Mouse (Mus musculus) B cell, adult 2 months (primary cell): Measurements from ENCODE around the gene Adcy1.
A peak's percentile ranks its signal among the peaks of the same experiment; 100 is the strongest.
"Not testable (repeated sequence)": the region's sequence is repeated elsewhere in the genome, so short reads cannot be mapped to it uniquely, and the experiment has no call there.

ENCODE experiments used
- DNase-seq, 2 experiments: peaks; one replicate each; pipeline ENCODE4 v3.0.0; 2022

Gene Adcy1

DNA sequence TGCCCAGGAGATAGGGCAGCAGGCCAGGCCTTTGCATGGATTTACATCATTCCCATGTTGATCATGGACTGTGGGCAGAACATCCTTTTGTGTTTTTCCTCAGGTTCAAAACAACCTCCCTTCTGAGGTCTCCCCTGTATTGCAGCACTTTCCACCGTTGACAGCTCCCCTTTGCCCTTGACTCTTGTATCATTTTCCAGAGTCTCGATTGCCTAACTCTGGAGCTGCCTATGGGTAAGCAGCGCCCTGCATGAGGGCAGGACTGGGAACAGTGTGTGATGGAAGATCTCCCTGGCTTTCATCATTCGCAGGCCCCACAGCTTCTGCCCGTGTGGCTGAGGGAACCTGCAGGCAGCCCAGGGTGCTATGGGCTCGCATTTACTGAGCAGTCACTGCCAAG is 129.4 kb downstream of the Adcy1 start:
- DNase-seq, result no peak

DNA sequence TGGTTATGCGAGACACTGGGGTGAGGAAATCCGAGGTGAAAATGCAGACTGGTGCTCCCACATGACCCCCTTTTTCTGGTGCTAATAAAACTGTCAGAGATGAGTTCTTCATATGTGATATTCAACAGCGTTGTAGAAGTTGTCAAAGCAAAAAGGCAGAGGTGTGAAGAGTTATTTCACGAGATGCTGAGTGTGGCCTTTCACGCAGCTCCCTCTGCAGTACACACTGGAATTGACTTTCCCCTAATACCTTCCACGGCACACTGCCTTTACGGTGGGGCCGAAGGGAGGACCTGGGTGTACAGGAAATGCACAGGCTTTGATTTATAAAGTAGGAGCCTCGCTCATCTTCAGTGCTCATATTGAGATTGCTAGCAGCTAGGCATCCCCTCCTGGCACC is 129.8 kb downstream of the Adcy1 start:
- DNase-seq, result no peak

DNA sequence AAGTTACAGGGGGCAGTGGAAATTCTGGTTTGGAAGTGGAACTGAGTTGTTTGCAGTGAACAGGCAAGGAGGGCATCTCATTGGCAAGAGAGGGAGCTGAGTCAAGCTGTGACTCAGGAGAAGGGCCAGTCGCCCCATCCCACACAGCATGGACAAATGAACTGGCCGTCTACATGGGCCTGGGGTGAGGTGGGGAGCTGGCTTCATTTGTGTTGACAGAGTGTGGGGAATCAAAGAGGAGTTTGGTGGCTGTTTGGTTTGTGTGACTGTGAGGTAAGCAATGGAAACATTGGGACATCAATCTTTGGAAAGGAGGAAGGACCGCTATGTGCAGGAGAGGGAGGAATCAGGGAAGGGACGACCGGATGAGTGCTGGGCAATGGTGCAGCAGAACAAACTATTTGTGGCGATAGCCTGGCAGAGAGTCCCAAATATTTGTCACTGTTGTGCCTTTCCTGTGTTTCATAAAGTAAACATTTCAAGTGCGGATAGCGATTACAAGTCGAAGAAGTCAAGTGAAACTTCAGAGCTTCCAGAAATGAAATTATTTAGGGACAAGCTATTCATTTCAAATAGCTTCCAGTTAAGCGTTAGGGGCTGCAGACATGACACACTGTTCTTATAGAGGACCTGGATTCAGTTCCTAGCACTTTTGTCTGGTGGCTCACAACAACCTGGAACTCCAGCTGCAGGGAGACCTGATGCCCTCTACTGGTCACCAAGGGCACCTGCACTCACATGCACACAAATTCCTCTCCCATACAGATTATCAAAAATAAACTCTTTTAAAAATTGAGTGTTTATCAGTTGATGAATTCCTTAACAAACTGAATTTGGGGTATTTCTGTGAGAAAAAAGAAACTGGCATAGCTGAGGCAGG is 131.4 kb downstream of the Adcy1 start:
- no peak for DNase-seq

DNA sequence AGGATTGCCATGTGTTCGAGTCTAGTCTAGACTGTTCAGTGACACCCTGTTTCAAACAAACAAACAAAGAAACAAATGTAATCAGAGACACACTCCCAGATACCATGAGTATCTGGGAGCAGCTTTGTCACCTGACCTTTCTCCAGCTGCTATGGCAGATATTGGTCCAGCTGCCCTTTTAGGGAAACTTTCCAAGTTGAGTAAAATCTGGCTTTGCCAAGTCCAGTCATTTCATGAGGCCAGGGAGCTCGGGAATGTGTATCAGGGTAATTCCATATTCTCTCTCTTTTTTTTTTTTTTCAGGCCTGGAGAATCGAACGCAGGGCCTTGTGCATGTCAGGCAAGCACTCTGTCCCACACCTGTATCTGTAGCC is 132.0 kb downstream of the Adcy1 start:
- DNase-seq, result no peak

DNA sequence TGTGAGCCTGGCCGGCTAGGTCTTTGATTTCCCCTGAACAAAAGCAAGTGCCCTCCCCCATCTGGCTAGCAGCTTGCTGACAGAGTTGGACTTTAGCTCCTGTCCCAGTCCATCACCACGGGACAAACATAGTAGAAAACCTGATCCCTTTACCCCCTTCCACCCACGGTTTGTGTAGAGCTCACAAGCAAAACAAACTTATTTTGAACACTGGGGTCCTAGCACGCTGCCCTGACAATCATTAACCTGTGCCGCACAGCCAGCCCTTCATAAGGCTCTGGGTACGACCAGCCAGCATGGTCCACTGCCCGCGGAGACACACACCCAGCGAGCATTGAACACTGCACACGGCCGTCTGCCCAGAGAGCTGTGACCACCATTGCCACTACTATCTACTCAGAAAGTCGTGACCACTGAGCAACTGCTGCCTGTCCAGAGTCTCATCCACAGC is 134.2 kb downstream of the Adcy1 start, which contains the start of gene Igfbp1:
Igfbp1 (plus strand) TSS at position 292 of the 451 bp plus-strand sequence.
- DNase-seq, result no peak

DNA sequence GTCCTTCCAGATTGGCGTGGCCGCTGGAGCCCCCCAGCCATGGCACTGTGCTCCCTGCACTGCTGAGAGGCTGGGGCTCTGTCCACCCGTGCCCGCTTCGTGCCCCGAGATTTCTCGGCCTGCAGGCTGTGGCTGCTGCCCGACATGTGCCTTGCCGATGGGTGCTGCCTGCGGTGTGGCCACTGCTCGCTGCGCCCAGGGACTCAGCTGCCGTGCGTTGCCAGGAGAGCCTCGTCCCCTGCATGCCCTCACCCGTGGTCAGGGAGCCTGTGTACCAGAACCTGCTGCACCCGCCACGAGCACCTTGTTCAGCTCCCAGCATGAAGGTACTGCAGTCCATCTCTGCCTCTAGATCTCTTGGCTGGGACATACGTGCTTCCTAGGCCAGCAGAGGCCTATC is 134.7 kb downstream of the Adcy1 start:
- DNase-seq, result no peak

DNA sequence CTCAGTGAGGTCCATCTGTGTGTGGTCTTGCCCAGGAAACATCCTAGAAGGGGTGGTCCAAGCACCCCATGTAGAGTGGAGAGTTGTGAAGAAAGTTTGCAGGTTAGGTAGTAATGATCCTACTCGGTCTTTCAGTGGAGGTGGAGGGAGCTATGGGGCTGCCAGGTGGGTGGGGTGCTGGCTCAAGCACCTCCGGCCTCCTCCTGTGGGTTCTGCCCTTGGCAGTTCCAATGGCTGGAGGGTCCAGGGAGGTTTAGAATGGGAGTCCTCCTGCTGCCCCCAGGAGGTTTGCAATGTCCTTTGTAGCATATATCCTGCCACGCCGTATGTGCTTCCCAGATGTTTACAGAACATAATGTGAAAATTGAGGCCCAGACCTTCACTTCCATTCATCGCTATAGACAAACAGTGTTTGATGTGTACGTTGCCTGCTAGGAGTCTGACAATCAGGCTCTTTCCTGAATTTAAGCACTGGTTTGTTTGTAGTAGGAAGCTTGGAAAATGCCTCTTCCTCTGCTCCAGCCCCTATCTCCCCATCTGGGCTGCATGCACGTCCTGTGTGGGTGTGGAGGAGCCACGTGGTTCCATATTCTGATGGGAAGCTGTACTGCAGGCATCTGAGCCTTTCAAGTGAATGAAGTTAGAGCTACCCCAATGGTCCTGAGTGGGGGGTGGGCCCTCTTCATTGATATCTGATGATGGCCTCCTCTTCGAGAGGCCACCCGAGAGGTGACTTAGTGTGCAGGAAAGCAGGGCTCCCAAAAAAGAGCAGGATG is 135.4 kb downstream of the Adcy1 start:
- no peak for DNase-seq

DNA sequence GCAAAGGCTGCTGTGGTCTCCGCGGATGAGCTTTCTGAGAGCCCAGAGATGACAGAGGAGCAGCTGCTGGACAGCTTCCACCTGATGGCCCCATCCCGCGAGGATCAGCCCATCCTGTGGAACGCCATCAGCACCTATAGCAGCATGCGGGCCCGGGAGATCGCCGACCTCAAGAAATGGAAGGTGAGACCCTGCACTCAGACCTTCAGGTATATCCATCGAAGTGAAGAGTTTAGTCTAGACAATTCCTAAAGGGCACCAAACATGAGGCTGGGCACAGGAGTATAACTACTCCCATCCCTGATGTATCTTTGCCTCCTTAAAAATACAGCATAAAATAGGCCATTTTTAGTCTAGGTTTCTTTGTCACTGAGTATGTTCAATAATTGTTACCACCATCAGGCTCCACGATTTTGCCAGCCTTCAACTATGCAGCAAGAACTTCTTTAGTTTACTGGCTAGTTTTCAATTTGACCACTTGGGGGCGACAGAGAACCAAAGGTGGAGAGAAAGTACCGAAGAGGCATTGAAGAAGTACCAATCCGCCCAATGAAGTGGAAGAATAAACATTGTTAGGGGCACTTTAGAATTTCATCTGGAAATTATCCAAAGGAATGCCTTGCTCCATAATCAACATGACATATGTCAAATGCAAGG is 136.6 kb downstream of the Adcy1 start:
- peak; percentile 7 to 15 for DNase-seq

DNA sequence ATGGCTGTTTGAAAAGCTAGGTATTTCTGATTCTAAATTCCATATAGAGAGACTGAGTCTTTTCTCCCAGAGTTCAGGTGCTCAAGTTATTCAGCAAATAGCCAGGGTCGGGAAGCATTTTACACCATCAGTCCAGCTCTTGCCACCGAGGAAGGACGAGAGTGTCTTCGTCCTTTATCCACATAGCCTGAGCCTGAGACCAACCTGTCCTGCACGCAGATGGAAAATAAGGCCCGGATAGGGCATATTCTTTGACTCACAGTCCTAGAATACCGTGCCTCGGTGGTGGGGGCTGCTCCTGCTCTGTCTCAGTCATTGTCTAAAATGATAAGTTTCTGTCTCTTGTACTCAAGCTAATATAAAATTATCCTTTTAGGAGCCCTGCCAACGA is 137.1 kb downstream of the Adcy1 start:
- no peak for DNase-seq

DNA sequence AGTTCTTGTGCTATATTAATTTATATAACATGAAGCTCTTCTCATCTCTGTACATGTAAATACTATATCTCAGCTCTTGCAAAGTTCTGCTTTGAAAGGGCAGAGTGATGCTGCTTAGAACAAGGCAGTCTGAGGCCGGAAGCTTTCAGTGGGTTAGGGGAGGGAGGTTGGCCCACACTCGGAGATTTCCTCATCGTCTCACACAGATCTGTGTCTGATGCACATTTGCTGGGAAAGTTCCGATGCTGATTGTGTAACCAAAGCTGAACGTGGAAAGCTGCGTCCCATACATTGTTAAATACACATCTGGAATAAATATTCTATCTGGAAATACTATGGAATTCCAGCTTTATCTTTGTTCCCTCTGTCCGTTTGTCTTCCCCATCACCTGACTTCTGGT is 138.9 kb downstream of the Adcy1 start:
- DNase-seq, result no peak

DNA sequence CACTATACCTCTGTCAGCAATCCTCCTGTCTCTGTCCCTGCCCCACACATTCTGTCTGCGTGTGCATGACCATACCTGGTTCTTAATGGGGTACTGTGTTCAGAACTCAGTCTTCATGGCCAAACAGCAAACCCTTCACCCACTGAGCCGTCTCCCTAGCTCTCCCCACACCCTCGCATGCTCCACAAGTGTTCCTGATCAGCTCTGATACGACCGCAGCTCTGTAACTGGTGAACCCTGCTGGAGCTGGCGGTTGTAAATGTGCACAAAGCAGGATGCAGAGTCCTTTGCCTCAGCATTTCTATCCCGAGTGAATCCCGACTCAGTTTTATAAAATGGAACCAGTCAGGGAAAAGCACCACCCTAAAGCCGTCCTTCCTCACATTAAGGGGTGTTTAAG is 140.6 kb downstream of the Adcy1 start:
- no peak for DNase-seq

DNA sequence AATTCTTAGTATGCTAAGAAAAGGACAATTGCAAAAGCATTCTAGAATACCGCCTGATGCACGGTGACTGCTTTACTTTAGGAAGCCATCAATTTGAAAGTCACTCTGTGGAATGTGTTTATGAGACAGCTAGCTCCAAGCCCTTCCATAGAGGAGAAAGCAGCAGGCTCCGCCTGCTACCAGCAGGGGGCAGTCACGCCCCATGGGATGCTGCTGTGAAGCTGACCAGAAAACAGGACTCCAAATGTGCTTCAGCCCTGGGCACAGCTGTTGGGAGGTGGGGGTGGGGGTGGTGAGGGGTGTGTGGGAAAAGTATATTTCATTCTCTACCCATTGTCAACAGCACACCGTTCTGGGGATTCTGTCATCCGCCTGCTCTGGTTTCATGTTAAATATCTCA is 147.1 kb downstream of the Adcy1 start:
- peak in 1 of 2 experiments; percentile 4 for DNase-seq

DNA sequence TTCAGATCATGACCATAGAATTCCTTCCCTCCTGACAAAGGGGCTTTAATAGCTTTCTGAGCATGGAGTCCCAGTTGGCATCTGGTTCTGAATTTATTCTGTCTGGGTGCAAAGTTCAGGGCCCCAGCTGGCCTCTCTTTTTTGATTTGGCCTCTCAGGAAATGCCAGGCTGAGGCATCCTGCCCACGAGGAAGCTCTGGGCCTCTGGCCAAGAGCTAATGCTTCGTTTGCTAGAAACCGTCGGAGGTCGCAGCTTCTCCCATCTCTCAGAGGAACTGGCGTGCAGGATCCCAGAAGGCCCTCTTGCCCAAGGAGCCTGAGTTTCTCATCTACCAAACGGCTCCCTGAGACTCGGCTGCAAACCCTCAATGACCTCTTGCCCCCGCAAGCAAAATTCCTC is 147.9 kb downstream of the Adcy1 start:
- no peak for DNase-seq

DNA sequence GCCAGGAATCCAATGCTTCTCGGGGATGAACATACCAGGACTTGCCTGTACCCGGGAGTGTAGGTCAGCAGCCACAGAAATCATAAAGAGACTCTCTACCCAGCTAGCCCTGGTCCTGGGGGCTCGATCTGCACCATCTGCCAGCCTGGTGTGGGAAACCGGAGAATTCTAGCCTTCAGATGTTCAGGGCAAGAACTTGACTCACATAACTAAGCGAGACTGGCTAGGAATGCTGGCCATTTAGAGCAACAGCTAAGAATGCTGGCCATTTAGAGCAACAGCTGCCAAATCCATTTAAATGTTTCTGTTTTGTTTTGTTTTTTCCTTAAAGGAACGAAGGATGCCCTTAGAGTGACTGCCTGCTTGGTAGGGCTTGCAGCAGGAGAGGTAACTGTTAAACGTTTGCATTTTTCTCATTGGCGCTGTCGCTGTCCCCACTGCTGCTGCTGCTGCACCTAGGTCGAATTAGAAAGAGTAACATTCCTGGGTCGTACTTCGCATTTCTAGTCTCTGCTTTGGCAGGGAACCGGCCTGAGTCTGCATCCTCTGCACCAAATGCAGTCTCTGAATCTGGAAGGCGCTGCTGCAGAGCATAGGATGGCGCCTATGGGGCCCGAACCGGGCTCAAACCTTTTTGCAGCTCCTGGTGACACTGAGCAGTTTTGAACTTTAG is 149.0 kb downstream of the Adcy1 start:
- DNase-seq, result no peak

DNA sequence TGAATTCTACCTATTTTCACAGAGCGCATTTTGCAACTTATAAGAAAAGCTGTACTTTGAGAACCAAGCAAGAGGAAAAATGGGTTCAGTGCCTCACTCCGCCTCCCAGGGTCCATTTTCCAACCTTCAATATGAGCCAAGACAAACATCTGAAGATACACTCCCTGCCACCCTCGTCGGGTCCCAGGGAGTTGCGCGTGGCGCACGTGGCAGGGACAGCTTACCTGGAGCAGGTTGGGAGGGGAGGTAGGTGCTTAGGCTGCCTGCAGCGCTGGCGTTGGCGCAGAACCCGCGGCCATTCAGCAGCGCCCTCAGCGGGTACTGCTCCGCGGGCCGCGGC is 149.8 kb downstream of the Adcy1 start:
- no peak for DNase-seq

DNA sequence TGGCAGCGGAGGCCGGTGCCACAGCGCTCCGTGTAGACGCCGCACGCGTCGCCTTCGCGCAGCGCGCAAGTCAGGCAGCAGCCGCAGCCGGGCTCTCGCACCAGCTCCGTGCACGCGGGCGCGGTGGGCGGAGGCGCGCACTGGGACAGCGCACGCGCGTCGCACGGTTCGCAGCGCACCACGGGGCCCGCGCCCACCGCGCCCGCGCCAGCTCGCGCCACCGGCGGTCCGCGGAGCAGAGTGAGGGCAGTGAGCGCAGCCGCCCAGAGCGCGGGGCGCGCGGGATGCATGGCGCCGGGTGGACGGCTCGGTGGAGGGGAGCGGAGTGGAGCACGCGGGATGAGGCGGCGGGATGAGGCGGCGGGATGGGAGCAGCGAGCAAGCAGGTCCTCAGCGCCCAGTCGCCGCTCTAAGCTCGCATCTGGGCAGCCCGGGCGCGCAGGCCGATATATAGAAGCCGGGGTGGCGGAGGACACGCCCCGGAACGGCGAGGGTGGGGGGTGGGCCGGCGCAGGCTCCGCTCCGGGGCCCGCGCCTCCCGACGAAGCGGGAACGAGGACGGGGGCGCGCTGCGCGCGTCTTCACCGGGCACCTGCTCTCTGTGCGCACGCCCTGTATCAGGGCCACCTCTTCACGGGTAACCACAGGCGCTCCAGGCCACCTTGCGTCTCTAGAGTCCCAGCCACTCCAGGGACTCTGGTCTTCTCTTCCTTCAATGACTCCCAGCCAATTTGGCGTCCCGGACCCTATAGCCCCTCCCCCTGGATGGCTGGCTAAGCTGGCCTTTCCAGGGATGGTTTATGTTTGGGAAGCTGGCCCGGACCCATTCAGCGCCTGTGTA is 150.4 kb downstream of the Adcy1 start, which contains the start of gene Igfbp3:
Igfbp3 (minus strand) TSS at position 423 of the 841 bp plus-strand sequence.
- no peak for DNase-seq

DNA sequence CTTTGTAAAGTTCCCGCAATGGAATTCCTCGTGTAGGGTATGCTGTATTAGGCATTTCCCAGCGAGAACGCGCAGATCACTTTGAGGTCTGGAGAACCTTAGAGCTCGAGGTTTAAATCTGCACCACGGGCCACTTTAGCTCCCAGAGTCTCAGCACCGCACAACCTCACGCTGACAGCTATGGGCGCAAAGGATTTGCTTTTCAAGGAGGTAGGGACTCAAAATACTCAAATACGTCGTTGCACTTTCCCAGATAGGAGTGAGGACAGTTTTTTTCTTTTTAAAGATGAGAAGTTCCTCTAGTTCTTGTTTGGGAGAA is 151.0 kb downstream of the Adcy1 start:
- no peak for DNase-seq

DNA sequence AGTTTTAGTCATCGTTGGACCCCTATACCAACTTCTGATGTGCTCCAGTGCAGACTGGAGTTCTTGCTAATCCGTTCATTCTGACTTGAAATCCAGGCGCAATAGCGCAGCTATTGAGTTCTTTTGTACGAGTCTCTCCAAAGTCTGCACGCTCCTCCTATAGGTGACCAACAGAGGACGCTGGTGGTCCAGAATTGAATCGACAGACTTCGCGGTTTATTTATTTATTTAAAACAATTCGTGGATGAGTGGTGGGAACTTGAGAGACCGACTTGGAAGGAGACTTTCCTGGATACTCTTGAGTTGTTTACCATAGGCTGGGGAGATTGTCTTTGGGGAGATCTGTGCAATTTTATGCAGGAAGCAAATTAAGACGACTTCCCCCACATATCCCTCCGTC is 151.5 kb downstream of the Adcy1 start:
- no peak for DNase-seq

DNA sequence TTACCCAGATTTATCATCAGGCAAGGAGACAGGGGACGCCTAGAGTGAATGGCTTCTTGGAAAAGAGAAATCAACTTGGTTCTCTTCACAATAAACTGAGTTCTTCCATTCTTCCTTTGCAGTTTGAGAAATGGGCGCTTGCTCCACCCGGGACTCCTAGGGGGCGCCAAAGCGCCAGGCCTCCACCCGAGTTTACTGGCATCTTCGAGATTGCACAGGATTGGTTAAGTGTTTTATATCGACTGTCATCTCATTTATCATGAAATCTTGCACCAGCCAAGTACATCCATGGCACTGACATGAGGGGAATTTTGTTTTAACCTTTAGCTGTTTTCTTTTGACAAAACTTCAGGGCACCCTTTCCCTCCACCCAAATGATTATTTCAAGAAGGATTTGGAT is 152.4 kb downstream of the Adcy1 start:
- no peak for DNase-seq

DNA sequence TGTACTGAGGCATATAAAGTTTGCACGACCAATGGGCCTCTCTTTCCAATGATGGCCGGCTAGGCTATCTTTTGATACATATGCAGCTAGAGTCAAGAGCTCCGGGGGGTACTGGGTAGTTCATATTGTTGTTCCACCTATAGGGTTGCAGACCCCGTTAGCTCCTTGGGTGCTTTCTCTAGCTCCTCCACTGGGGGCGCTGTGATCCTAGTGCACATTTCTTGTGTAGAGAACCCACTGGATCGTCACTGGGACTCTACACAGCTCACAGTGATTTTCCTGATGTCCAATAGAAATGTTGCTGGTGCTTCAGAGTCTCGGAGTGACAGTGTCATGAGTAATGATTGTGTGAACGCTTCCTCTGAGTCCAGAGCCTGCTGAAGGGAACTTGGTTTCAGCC is 158.5 kb downstream of the Adcy1 start:
- not testable (repeated sequence) for DNase-seq

DNA sequence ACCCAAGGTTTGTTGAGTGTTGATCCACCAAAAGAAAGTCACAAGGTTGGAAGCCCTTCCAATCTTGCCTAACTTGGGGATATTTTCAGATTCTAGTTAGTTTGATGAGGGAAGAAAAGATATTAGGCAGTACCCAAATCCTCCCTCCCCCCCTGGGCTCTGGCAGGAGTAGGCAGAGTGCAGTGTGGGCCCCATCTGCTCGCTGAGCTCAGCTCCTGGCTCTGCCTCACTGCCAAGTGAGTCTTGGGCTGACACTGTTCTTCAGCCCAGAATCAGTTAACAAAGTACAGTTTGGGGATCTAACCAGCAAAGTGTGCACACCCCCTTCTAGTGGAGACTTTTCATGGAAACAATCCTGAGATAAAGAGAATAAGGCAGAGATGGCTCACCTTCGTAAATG is 162.9 kb downstream of the Adcy1 start:
- DNase-seq, result no peak

DNA sequence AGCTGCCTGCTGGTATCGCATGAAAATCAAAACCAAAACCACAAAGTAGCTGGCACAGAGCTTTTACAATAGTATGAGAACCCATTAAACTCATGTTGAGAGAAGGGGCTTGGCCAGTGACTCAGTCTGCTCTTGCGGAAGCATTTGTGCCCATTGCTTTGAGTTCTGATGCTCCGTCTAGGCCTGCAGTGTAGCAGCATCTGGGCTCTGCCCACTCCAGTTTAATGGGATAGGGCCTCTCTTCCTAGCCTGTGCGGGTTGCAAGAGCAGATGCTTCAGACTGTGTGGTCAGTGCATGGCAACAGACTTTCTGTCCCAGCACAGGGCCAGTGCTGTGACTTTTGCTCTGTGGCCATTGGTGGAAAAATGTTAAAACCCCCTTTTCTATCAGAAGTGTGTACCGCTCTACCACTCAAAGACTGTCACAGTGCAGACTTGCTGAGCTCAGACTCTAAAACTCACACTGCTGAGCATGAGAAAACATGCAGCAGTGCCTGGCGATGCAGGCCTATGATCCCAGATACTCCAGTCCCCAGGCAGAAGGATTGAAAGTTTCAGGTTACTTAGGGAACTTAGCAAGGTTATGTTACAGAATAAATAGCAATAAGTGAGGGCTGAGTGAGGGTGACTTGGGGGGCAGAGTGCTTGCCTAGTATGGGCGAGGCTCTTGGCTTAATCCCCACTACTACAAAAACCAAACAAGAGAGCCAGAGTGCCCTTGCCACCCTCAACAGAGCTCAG is 163.7 kb downstream of the Adcy1 start:
- no peak for DNase-seq
